Mouse (Mus musculus) limb, embryonic 13.5 days (tissue): ENCODE data around the gene Sez6. TPM values are rescaled to one million over a fixed set of nuclear protein-coding genes. Genes with fewer than 3 reads are reported as not detected.

Experiments used
- ATAC-seq: fragments of 200-750 bp; cut with Nextera tagmentation; 2 replicates; pipeline ENCODE4 v1.8.0; 2017; ENCODE audit warnings: low read depth, moderate number of reproducible peaks, moderate TSS enrichment; ENCODE audit not compliant: low FRiP score
- H3K27ac ChIP-seq: fragments of 300-500 bp; sonication (generic); 2 replicates; pipeline ENCODE4 v1.5.1; 2015; ENCODE audit warnings: inconsistent platforms, mild to moderate bottlenecking, moderate library complexity
- H3K27me3 ChIP-seq: fragments of 300-500 bp; sonication (generic); 2 replicates; pipeline ENCODE4 v1.6.1; 2015; ENCODE audit warnings: mild to moderate bottlenecking, inconsistent platforms
- H3K36me3 ChIP-seq: fragments of 300-500 bp; sonication (generic); 2 replicates; pipeline ENCODE4 v1.6.1; 2015; ENCODE audit warnings: inconsistent platforms, mild to moderate bottlenecking, moderate library complexity
- H3K4me1 ChIP-seq: fragments of 300-500 bp; sonication (generic); 2 replicates; pipeline ENCODE4 v1.6.1; 2015; ENCODE audit warnings: inconsistent platforms
- H3K4me2 ChIP-seq: fragments of 300-500 bp; sonication (generic); replicated peaks from 2 replicates; pipeline ENCODE4 v1.6.1; 2015; ENCODE audit warnings: inconsistent platforms, mild to moderate bottlenecking, moderate library complexity
- H3K4me3 ChIP-seq: fragments of 300-500 bp; sonication (generic); 2 replicates; pipeline ENCODE4 v1.5.1; 2015; ENCODE audit warnings: moderate library complexity, mild to moderate bottlenecking, inconsistent platforms
- H3K9ac ChIP-seq: fragments of 300-500 bp; sonication (generic); 2 replicates; pipeline ENCODE4 v1.6.1; 2015; ENCODE audit warnings: mild to moderate bottlenecking, inconsistent platforms
- H3K9me3 ChIP-seq: fragments of 300-500 bp; sonication (generic); 2 replicates; pipeline ENCODE4 v1.6.1; 2016; ENCODE audit warnings: inconsistent platforms
- WGBS: fragments of 180-500 bp; shearing (Covaris S2); methylation state at CpG from one replicate; pipeline ENCODE4 v1.1.7; 2015; 5-methylcytosine and 5-hydroxymethylcytosine counted together
- polyA plus RNA-seq: library from polyadenylated mRNA; unstranded; fragments of >200 nt; fragmentation: Nextera tagmentation; extraction: Ambion mirVana; gene quantifications from 2 replicates; pipeline ENCODE4 v1.2.1, GENCODE M21; 2015

Sez6 gene
- polyA plus RNA-seq, 1 experiment from 2014 or later = 0.18 TPM

DNA sequence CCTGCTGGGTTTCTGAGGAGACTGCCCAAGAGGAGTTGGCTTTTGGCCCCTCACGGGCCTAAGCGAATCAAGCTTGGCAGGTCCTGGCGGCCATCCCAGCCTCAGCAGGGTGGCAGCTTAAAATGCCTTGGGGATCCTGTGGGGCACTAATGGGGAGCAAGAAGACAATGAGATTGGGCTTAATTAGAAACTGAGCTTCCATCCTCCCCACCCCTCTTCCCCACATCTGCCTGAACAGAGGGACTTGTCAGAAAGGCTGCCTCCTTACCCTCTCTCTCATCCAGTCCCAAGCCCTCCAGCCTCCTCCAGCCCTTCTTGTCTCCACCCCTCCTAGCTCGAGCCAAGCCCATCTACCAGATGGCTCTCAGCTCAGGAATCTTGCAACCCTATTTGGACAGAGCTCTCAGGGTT lies 3.5 kb downstream of the Sez6 start:
- no peak overlapping the region for H3K9ac ChIP-seq
- ATAC-seq = no peak
- no peak overlapping the region for H3K4me3 ChIP-seq
- no peak overlapping the region for H3K4me2 ChIP-seq
- H3K36me3 ChIP-seq = no peaks in the 10 kb centered on the region
- no peak overlapping the region for H3K27ac ChIP-seq
- H3K27me3 ChIP-seq = peaks cover 97% of the 10 kb centered on the region
- H3K4me1 ChIP-seq = peaks cover 19% of the 10 kb centered on the region
- WGBS = 7% methylated on average over 4 of the region's 4 CpGs
- no peaks in the 10 kb centered on the region for H3K9me3 ChIP-seq

GRCm38 (mm10) chr11:77934568-77935311 lies 4.1 kb downstream of the Sez6 start:
- Histone ChIP-seq H3K4me3 (no peak overlapping the region), H3K36me3 (no peaks in the 10 kb centered on the region), H3K9ac (no peak overlapping the region), H3K27me3 (peaks cover 97% of the 10 kb centered on the region), H3K9me3 (no peaks in the 10 kb centered on the region), H3K4me1 (peaks cover 19% of the 10 kb centered on the region), H3K27ac (no peak overlapping the region), H3K4me2 (no peak overlapping the region)
- WGBS = 63% methylated on average over 5 of the region's 5 CpGs
- no peak for ATAC-seq

DNA sequence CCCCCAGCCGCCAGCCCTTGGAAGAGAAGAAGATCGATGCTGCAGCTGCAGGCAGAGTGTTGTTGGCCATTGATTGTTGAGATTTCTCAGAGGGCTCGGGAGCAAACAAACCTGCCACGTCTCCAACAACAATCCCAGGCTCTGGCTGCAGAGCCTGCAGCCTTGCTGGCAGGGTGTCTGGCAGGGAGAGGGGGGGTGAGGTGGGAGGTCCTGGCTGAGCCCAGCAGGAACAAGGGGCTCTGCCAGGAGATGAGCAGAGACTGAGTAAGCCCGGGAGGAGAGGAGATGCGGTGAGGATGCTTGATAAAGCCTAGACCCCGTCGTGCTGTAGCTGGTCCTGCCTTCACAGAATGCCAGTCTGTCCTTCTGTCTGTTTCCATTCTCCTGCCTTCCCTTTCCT lies 6.2 kb downstream of the Sez6 start:
- no peak overlapping the region for H3K27ac ChIP-seq
- no peak overlapping the region for H3K4me2 ChIP-seq
- H3K9ac ChIP-seq = no peak overlapping the region
- no peaks in the 10 kb centered on the region for H3K36me3 ChIP-seq
- no peaks in the 10 kb centered on the region for H3K9me3 ChIP-seq
- peaks cover 6% of the 10 kb centered on the region for H3K4me1 ChIP-seq
- ATAC-seq = no peak
- no peak overlapping the region for H3K4me3 ChIP-seq
- WGBS = 12% methylated on average over 8 of the region's 8 CpGs
- H3K27me3 ChIP-seq = peaks cover 95% of the 10 kb centered on the region

DNA sequence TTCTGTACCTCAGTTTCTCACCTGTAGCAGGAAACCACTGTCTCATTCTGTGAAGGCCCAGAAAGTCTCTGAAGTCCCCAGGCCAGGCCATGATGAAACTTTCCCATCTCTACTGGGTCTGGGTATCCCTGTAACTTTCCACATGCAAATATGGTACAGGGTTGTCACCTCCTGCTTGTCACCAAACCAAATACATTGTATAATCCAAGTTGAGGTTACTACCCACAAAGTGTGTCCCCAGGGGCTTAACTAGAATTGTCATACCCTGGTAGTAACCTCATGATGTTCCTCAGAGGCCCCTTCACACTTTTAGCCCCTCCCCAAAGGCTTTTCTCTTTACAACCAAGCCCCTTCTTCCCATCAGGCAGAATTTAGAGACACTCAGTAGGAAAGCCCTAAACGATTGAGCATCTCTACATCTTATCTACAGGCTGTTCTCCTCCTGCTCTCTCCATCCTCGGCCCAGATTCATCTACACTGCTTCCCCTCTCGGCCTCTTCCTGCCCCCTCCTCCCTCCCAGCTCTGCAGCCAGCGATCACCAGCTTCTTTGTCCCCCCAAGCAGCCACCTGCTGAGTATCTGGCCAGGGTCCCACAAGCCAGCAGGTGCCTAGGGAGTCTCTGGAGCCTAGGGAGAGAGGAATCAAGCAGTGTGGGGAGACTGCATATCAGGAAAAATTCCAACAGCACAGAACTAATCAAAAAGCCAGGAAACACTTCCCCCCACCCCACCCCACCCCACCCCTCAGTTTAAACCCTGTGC lies 7.2 kb downstream of the Sez6 start:
- Histone ChIP-seq H3K27me3 (peaks cover 90% of the 10 kb centered on the region), H3K36me3 (no peaks in the 10 kb centered on the region), H3K4me3 (no peak overlapping the region), H3K4me1 (peaks cover 12% of the 10 kb centered on the region), H3K27ac (no peak overlapping the region), H3K4me2 (no peak overlapping the region), H3K9me3 (no peaks in the 10 kb centered on the region), H3K9ac (no peak overlapping the region)
- no peak for ATAC-seq
- 21% methylated on average over 4 of the region's 4 CpGs for WGBS

- H3K4me3 ChIP-seq = no peak overlapping the region
- peaks cover 82% of the 10 kb centered on the region for H3K27me3 ChIP-seq
- H3K9me3 ChIP-seq = no peaks in the 10 kb centered on the region
- no peaks in the 10 kb centered on the region for H3K36me3 ChIP-seq
- no peak overlapping the region for H3K9ac ChIP-seq
- 10% methylated on average over 5 of the region's 5 CpGs for WGBS
- peaks cover 16% of the 10 kb centered on the region for H3K4me1 ChIP-seq
- no peak overlapping the region for H3K4me2 ChIP-seq
- ATAC-seq = no peak
- no peak overlapping the region for H3K27ac ChIP-seq
Observed at GRCm38 (mm10) chr11:77942230-77942629, 11.6 kb downstream of the Sez6 start.

GRCm38 (mm10) chr11:77947860-77948259 lies 17.3 kb downstream of the Sez6 start:
- 4% methylated on average over 9 of the region's 9 CpGs for WGBS
- no peak overlapping the region for H3K9ac ChIP-seq
- H3K4me2 ChIP-seq = no peak overlapping the region
- H3K27me3 ChIP-seq = peaks cover 79% of the 10 kb centered on the region
- no peak for ATAC-seq
- H3K4me1 ChIP-seq = peaks cover 16% of the 10 kb centered on the region
- H3K27ac ChIP-seq = no peak overlapping the region
- H3K4me3 ChIP-seq = no peak overlapping the region
- H3K9me3 ChIP-seq = no peaks in the 10 kb centered on the region
- H3K36me3 ChIP-seq = no peaks in the 10 kb centered on the region

GRCm38 (mm10) chr11:77950125-77950685 lies 19.6 kb downstream of the Sez6 start:
- H3K4me2 ChIP-seq = no peak overlapping the region
- no peak overlapping the region for H3K27ac ChIP-seq
- H3K4me3 ChIP-seq = no peak overlapping the region
- no peak for ATAC-seq
- H3K27me3 ChIP-seq = peaks cover 84% of the 10 kb centered on the region
- no peaks in the 10 kb centered on the region for H3K36me3 ChIP-seq
- 50% methylated on average over 12 of the region's 12 CpGs for WGBS
- H3K9ac ChIP-seq = no peak overlapping the region
- peaks cover 16% of the 10 kb centered on the region for H3K4me1 ChIP-seq
- H3K9me3 ChIP-seq = no peaks in the 10 kb centered on the region

DNA sequence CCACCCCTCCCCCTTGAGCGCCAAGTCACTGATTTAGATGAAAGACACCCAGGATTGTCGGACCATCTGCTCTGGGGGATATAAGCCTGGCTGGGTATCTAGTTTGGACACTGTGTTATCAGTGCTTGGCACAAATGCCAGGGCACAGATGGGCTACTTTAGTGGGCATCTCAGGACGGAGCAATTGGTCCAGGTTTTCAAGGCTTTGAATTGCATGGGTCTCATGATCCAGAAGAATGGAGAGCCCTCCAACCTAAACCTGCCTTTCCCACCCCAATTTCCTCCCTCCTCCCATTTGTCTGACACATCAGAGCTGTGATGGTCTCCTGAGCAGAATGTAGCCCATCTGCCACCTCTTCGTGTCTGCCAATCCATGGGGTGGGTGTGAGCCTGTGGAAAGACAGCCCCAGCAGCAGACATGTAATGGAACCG lies 20.2 kb downstream of the Sez6 start:
- Histone ChIP-seq H3K4me1 (peaks cover 16% of the 10 kb centered on the region), H3K27me3 (peaks cover 84% of the 10 kb centered on the region), H3K9ac (no peak overlapping the region), H3K27ac (no peak overlapping the region), H3K36me3 (no peaks in the 10 kb centered on the region), H3K4me2 (no peak overlapping the region), H3K9me3 (no peaks in the 10 kb centered on the region), H3K4me3 (no peak overlapping the region)
- 64% methylated on average over 5 of the region's 5 CpGs for WGBS
- ATAC-seq = no peak

GRCm38 (mm10) chr11:77953671-77954070 lies 23.1 kb downstream of the Sez6 start:
- H3K4me1 ChIP-seq = no peaks in the 10 kb centered on the region
- H3K4me3 ChIP-seq = no peak overlapping the region
- no peak overlapping the region for H3K27ac ChIP-seq
- WGBS = 32% methylated on average over 9 of the region's 9 CpGs
- no peaks in the 10 kb centered on the region for H3K36me3 ChIP-seq
- H3K9ac ChIP-seq = no peak overlapping the region
- H3K27me3 ChIP-seq = peaks cover 81% of the 10 kb centered on the region
- H3K4me2 ChIP-seq = no peak overlapping the region
- H3K9me3 ChIP-seq = no peaks in the 10 kb centered on the region
- ATAC-seq = no peak

- Histone ChIP-seq H3K4me2 (no peak overlapping the region), H3K4me3 (no peak overlapping the region), H3K9me3 (no peaks in the 10 kb centered on the region), H3K36me3 (no peaks in the 10 kb centered on the region), H3K9ac (no peak overlapping the region), H3K27me3 (peaks cover 86% of the 10 kb centered on the region), H3K27ac (no peak overlapping the region), H3K4me1 (no peaks in the 10 kb centered on the region)
- 48% methylated on average over 3 of the region's 3 CpGs for WGBS
- ATAC-seq = no peak
Observed at GRCm38 (mm10) chr11:77956428-77956827, 25.8 kb downstream of the Sez6 start.

GRCm38 (mm10) chr11:77958268-77958667 lies 27.7 kb downstream of the Sez6 start:
- H3K9ac ChIP-seq = no peak overlapping the region
- H3K27ac ChIP-seq = no peak overlapping the region
- 73% methylated on average over 2 of the region's 2 CpGs for WGBS
- no peaks in the 10 kb centered on the region for H3K9me3 ChIP-seq
- H3K4me3 ChIP-seq = no peak overlapping the region
- H3K27me3 ChIP-seq = peaks cover 90% of the 10 kb centered on the region
- H3K4me2 ChIP-seq = no peak overlapping the region
- H3K36me3 ChIP-seq = no peaks in the 10 kb centered on the region
- no peak for ATAC-seq
- H3K4me1 ChIP-seq = no peaks in the 10 kb centered on the region

DNA sequence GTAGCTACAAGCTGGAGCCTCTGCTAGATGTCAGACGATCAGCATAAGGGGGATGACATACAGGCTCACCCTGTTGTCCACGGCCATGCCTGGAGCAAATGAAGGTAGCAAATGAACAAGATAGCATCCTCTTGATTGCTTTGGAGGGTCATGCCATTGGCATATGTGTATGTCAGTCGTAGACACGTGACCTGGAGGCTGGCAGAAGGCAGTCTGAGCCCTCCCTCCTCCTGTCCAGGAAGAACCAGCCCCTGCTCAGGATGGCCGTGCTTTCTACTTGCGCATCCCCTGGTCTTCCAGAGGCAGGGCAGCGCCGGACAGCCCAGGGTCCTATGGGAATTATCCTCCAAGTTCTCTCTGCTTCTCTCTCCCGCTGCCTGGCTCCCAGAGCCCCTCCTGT lies 28.3 kb downstream of the Sez6 start:
- H3K36me3 ChIP-seq = no peaks in the 10 kb centered on the region
- no peak overlapping the region for H3K9ac ChIP-seq
- 63% methylated on average over 9 of the region's 9 CpGs for WGBS
- no peak overlapping the region for H3K4me2 ChIP-seq
- H3K4me1 ChIP-seq = no peaks in the 10 kb centered on the region
- no peaks in the 10 kb centered on the region for H3K9me3 ChIP-seq
- no peak overlapping the region for H3K27ac ChIP-seq
- peaks cover 83% of the 10 kb centered on the region for H3K27me3 ChIP-seq
- ATAC-seq = no peak
- H3K4me3 ChIP-seq = no peak overlapping the region
